ENCODE assay signal across 7 mouse cellular contexts in the genomic region with DNA sequence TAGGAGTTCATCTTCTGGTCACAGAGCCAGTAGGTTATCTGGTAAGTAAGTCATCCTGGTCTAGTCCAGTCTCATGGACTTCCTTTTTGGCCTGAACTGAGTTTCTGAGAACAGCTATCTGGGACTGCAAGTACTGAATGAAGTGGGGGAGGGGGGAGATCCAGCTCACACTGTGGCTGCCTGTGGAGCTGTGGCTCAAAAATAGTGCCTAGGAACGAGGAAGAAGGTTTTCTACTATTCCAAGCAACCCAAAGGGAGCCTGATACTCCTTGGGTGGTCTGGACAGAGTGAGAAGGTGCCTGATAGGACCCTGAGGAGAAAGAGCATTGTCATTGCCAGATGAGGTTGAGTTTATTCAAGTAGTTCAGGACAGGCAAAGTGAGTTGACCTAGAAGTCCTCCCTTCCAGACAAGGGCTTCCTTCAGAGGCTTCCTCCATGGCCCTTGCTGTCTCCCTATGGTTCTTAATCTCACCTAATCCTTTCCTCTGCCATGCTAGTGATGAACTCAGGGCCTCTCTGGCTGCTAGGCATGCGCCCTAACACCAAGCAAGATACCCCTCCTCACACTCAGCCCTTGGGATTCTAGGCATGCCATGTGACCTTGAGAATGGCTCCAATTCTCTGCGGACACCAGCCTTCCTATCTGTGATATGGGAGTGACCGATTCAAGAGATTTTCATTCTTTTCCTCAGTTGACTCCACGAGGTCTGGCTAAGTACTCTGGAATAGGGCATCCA. TPM values are rescaled to one million over a fixed set of nuclear protein-coding genes. Genes with fewer than 3 reads are reported as not detected.
A peak's percentile ranks its signal among the peaks of the same experiment; 100 is the strongest.
DNase-seq lines count a peak whose midpoint lies in the region; ATAC-seq and TF ChIP-seq lines count a peak whose summit lies in the region.

No protein-coding gene starts in this region.

- WGBS in heart, embryonic 13.5 days: 24% methylated on average over 5 of the region's 5 CpGs
- 30% methylated on average over 5 of the region's 5 CpGs for WGBS in liver, embryonic 16.5 days (ENCODE audit: insufficient replicate concordance)

- no peak for TF ChIP-seq POLR2A in cortical plate, adult 2 months (IDR thresholded peaks at IDR 0.05; ENCODE audit: extremely low read depth, insufficient read depth, low read length)

- H3K4me3 ChIP-seq in cortical plate, adult 2 months (ENCODE audit: insufficient read depth, low read length): peak overlapping the region; percentile 97
- H3K4me3 ChIP-seq in heart, embryonic 13.5 days: peak overlapping the region; percentile 97
- peak overlapping the region; percentile 73 for H3K4me3 ChIP-seq in liver, embryonic 16.5 days (ENCODE audit: low read depth, low read length)

- H3K27ac ChIP-seq in cortical plate, adult 2 months (ENCODE audit: insufficient read depth, low read length): peak overlapping the region; percentile 8; the same call in 1 of the 2 replicates
- peak overlapping the region; percentile 99 for H3K27ac ChIP-seq in heart, embryonic 13.5 days (replicated peaks)
- peak overlapping the region; percentile 77 for H3K27ac ChIP-seq in liver, embryonic 16.5 days (ENCODE audit: low read length)

- peak overlapping the region; percentile 94 for H3K4me2 ChIP-seq in heart, embryonic 13.5 days
- H3K4me2 ChIP-seq in liver, embryonic 16.5 days (ENCODE audit: low read depth, low read length): peak overlapping the region; percentile 72

- H3K9ac ChIP-seq in heart, embryonic 13.5 days: peak overlapping the region; percentile 95
- peak overlapping the region; percentile 70 for H3K9ac ChIP-seq in liver, embryonic 16.5 days (ENCODE audit: low read depth, low read length)

- TF ChIP-seq CTCF in cortical plate, adult 2 months (IDR thresholded peaks at IDR 0.05; ENCODE audit: extremely low read depth, insufficient read depth, low read length): no peak

- intact Hi-C loops in left cerebral cortex, postnatal 25 days (cut with DNase I): no loop called here

- ATAC-seq in heart, embryonic 13.5 days (ENCODE audit: extremely low read depth, insufficient number of reproducible peaks, low FRiP score, low TSS enrichment): no peak
- no peak for ATAC-seq in liver, embryonic 16.5 days (ENCODE audit: low read depth)

- H3K27me3 ChIP-seq in heart, embryonic 13.5 days (replicated peaks): no peaks in the 10 kb centered on the region
- no peaks in the 10 kb centered on the region for H3K27me3 ChIP-seq in liver, embryonic 16.5 days (ENCODE audit: control insufficient read depth, insufficient read depth, low read depth, low read length)

- H3K9me3 ChIP-seq in heart, embryonic 13.5 days: no peaks in the 10 kb centered on the region
- no peaks in the 10 kb centered on the region for H3K9me3 ChIP-seq in liver, embryonic 16.5 days (replicated peaks; ENCODE audit: control insufficient read depth, low read length)

- peaks cover 13% of the 10 kb centered on the region for H3K36me3 ChIP-seq in heart, embryonic 13.5 days
- peaks cover 3% of the 10 kb centered on the region for H3K36me3 ChIP-seq in liver, embryonic 16.5 days (ENCODE audit: control insufficient read depth, insufficient read depth)

- DNase-seq in left cerebral cortex, postnatal 25 days (ENCODE audit: low spot score in 2 of 2): peak; percentile 21 to 39
- no peak for DNase-seq in left cerebral cortex, adult 8-10 months (ENCODE audit: low spot score in 2 of 2)
- DNase-seq in frontal cortex, postnatal 10 days (ENCODE audit: low spot score in 2 of 2): no peak
- no peak for DNase-seq in ovary, postnatal 10 days (ENCODE audit: low spot score)

- peaks cover 1% of the 10 kb centered on the region; the same call in 1 of the 2 replicates for H3K4me1 ChIP-seq in cortical plate, adult 2 months (ENCODE audit: control insufficient read depth, insufficient read depth, low read length)
- H3K4me1 ChIP-seq in heart, embryonic 13.5 days: peaks cover 24% of the 10 kb centered on the region
- H3K4me1 ChIP-seq in liver, embryonic 16.5 days (ENCODE audit: control insufficient read depth, low read depth, low read length): peaks cover 21% of the 10 kb centered on the region

RNA-seq across cellular contexts. Expression of a gene that starts 14.6 kb away (rescaled TPM):
- 10 to 100 TPM; 38.8 to 43.9 TPM for total RNA-seq in left cerebral cortex, postnatal 25 days (2021)
- total RNA-seq in left cerebral cortex, adult 8-10 months (2022): 10 to 100 TPM; 44.1 to 47.7 (median 46.5) TPM
- polyA plus RNA-seq in cortical plate, adult 2 months (2012; rRNA removed): 20.4 and 21.8 TPM in 2 replicates
- polyA plus RNA-seq in heart, embryonic 13.5 days (2015; fragmentation: Nextera tagmentation; extraction: Ambion mirVana): 12.9 and 13.5 TPM in 2 replicates
- polyA plus RNA-seq in liver, embryonic 16.5 days (2015; fragmentation: Nextera tagmentation; extraction: Ambion mirVana): 4.9 and 5.9 TPM in 2 replicates

Comparison
In these comparisons a context has a peak if more than half of its experiments do, and no peak if none do; other contexts are left out.
1. DNase-seq: peak in left cerebral cortex, postnatal 25 days (2 of 2); none in left cerebral cortex, adult 8-10 months (0 of 2), frontal cortex, postnatal 10 days (0 of 2) and ovary, postnatal 10 days (single experiment).
2. H3K27ac ChIP-seq: peak in every context shown above with its lines; median percentile 99 in heart, embryonic 13.5 days; 77 in liver, embryonic 16.5 days; 8 in cortical plate, adult 2 months.
3. Peak in every context shown above with its lines, with median percentiles within 50 percentile points of each other: H3K4me3 ChIP-seq.